Mouse (Mus musculus): Measurements from ENCODE around the gene Rora.

DNA sequence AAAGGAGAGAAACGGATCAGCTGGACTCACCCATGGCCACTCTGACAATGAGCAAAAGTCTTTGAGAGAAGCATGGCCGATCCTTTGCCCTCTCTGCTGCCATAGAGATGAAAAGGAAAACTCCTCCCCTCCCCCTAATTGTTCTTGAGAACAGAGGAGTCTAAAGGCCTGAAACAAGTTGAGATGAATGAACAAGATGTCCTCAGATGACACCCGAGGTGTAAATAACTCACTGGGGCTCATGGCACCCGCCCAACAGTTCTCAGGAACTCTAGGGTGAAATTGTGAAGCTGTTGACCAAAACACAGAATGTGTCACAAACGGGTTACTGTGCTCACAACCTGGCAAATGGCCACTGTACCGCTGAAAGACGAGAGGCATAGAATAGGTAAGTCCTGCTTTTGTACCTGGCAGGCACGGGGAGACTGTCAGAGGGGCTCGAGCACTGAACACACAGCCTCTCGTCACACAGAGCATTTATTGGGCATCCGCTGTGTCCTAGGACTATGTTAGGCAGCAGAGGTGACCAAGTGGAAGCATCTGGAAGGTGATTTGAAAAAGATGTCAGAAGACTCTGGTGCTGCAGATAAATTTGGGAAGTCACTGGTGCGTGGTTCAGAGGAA, 467.6 kb downstream of the Rora start:
- no peak for TF ChIP-seq CTCF (IDR thresholded peaks at IDR 0.05; ENCODE audit: control insufficient read depth, insufficient read depth, insufficient read length)
- TF ChIP-seq FOSL1 (IDR thresholded peaks at IDR 0.05; ENCODE audit: insufficient read depth, low read length, poor library complexity, severe bottlenecking) = no peak
- no peak for TF ChIP-seq CEBPB (IDR thresholded peaks at IDR 0.05; ENCODE audit: low read depth)
- TF ChIP-seq MAX (IDR thresholded peaks at IDR 0.05) = no peak
- no peak for TF ChIP-seq MYOG (IDR thresholded peaks at IDR 0.05; ENCODE audit: control insufficient read depth, extremely low read depth, insufficient read length)
- no peak for TF ChIP-seq MYOD1 (IDR thresholded peaks at IDR 0.05; ENCODE audit: control insufficient read depth, insufficient read length, low read depth)
- no peak for TF ChIP-seq USF1 (IDR thresholded peaks at IDR 0.05; ENCODE audit: low read depth)
